Mouse (Mus musculus) small intestine, adult 2 months (tissue): ENCODE results near the gene Ei24.

ENCODE experiments used
- CTCF ChIP-seq: fragments of 200-500 bp; IDR thresholded peaks from 2 replicates; pipeline ENCODE4 v1.5.1; 2012; ENCODE audit warnings: low read depth, mild to moderate bottlenecking, control low read depth, inconsistent platforms, low read length, moderate library complexity, mixed read lengths; ENCODE audit not compliant: insufficient replicate concordance, insufficient read length; ENCODE audit errors: extremely low read depth
- POLR2A ChIP-seq: fragments of 200-500 bp; IDR thresholded peaks from 2 replicates; pipeline ENCODE4 v1.6.1; 2012; ENCODE audit warnings: low read depth, mild to moderate bottlenecking, control low read depth, inconsistent platforms, low read length, moderate library complexity

DNA sequence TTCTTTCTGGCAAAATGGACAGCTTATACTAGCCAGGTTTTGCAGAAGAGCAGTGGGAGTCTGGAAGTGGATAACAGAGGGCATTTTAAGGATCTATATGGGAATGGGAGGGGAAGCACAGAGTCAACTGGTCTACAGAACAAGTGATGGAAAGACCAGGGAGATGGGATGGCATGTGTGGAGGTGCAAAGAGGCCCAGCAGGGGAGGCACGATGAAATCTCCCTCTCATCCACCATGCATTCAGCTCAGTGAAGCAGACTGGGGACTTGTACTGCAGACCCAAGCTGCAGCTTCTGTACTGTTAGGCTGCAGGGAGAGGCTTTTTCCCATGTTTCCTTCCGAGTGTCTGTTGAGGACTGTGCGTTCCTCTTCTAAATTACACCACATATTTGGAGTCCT is 36.7 kb upstream of the Ei24 start:
- TF ChIP-seq POLR2A: no peak
- no peak for TF ChIP-seq CTCF
